Mouse (Mus musculus) gastrocnemius, postnatal 25 days (tissue): ENCODE data around the gene Emc1. TPM values are rescaled to one million over a fixed set of nuclear protein-coding genes. Genes with fewer than 3 reads are reported as not detected.

Experiments used
- microRNA-seq, 2 experiments: library from miRNA; unstranded; fragments of <30 nt; microRNA quantifications; one replicate each; pipeline ENCODE4 v1.2.0; 2021; ENCODE audit warnings: borderline replicate concordance in 2 of 2
- total RNA-seq, 2 experiments: library from RNA; stranded (reverse); gene quantifications; 1 replicate in 1 of 2; 2 replicates in 1 of 2; pipeline ENCODE4 v1.2.3; 2021

The Emc1 gene
- total RNA-seq, 2 experiments from 2014 or later, result 26.3 to 28.4 TPM

Small RNA genes lying within 50 kb of the gene (microRNA-seq; reads per million reads assigned to microRNA genes)
- gene Gm24245, result 0 to 0.26 reads per million in 2 experiments
- gene Gm25732, result 0 reads per million in 2 experiments

Other genes with a start within 250 kb of the Emc1 start
- 100 to 1,000 TPM; 423 to 444 TPM for gene Minos1, start 221.5 kb upstream of the Emc1 start, total RNA-seq
- 100 to 1,000 TPM; 472 to 500 TPM for gene Capzb, start 159.7 kb upstream of the Emc1 start, total RNA-seq
- gene Pqlc2, start 41.9 kb upstream of the Emc1 start, total RNA-seq, result 1 to 10 TPM; 4.9 to 6.9 TPM
- gene Akr7a5, start 41.8 kb upstream of the Emc1 start, total RNA-seq, result 10 to 100 TPM; 30.5 to 35.9 TPM
- 10 to 100 TPM; 32.7 to 33.3 TPM for gene Mrto4, start within 50 bp of the Emc1 start, total RNA-seq
- gene Ubr4, start within 50 bp of the Emc1 start, total RNA-seq, result 10 to 100 TPM; 79.0 to 90.6 TPM
- 1 to 10 TPM; 2.2 to 2.7 TPM for gene Iffo2, start 178.0 kb downstream of the Emc1 start, total RNA-seq